Mouse (Mus musculus) lung, adult 2 months (tissue): ENCODE results near the gene 1810049J17Rik.

Source experiments
- CTCF ChIP-seq: fragments of 200-500 bp; IDR thresholded peaks from 2 replicates; pipeline ENCODE4 v1.5.1; 2011; ENCODE audit warnings: mild to moderate bottlenecking, low read length, control low read depth; ENCODE audit not compliant: insufficient read depth
- POLR2A ChIP-seq: fragments of 200-500 bp; IDR thresholded peaks from 2 replicates; pipeline ENCODE4 v1.6.1; 2011; ENCODE audit warnings: low read depth, mild to moderate bottlenecking, control low read depth, low read length, borderline replicate concordance; ENCODE audit errors: extremely low read depth

DNA sequence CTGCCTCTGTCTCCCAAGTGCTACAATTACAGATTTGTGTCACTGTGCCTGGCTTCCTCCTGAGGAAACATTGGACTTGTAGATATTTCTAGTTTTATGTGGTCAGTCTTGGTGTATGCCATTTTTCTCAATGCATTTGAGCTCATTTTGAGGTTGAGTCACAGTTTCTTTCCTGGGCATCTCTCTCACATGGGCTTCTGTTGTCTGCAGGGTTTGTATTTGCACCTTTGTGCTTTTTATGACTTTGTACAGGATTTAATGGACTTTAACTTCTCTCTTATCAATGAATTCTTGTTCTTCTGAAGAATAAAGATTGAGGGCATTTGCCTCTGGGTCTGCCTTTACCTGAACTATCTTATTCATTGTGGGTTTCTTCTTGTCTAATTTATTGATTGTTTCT, 35.8 kb upstream of the 1810049J17Rik start:
- TF ChIP-seq POLR2A (no peak), CTCF (no peak)
